Mouse (Mus musculus): ENCODE measurements around the gene Fxyd2. TPM values are rescaled to one million over a fixed set of nuclear protein-coding genes. Genes with fewer than 3 reads are reported as not detected.

Fxyd2 gene
- polyA plus RNA-seq, 1 experiment: not detected

GRCm38 (mm10) chr9:45370616-45371336, 28.7 kb upstream of the Fxyd2 start:
- Histone ChIP-seq H3K4me1 (ENCODE audit: control insufficient read depth, insufficient read depth, low read length) (peaks cover 21% of the 10 kb centered on the region), H3K4me3 (ENCODE audit: insufficient read depth, low read depth, low read length) (peak overlapping the region; percentile 56), H3K27ac (ENCODE audit: insufficient read depth, low read depth, low read length) (no peak overlapping the region)
- 13% methylated on average over 25 of the region's 25 CpGs for WGBS
- TF ChIP-seq CTCF (IDR thresholded peaks at IDR 0.05; ENCODE audit: insufficient read depth, low read depth, low read length): no peak
- no peak for TF ChIP-seq POLR2A (IDR thresholded peaks at IDR 0.05; ENCODE audit: insufficient read depth, low read depth, low read length)

DNA sequence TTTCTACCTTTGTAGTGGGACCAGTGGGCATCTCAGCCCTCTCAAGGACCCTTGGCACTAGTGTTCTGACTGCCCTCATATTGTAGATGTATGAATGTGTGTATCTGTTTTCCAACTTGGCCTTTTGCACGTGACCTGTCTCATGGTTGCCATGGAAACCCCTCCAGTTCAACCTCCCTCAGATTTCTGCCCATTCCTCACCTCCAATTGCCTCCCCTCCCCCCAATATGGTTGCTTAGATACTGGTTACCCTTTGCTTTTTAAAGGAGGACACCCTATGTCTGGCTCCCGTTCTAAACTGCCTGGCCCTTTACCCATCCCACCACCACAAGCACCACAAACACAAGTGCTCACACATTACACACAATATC, 28.1 kb upstream of the Fxyd2 start:
- 38% methylated on average over 2 of the region's 2 CpGs for WGBS
- Histone ChIP-seq H3K4me3 (ENCODE audit: insufficient read depth, low read depth, low read length) (peak overlapping the region; percentile 56), H3K4me1 (ENCODE audit: control insufficient read depth, insufficient read depth, low read length) (peaks cover 21% of the 10 kb centered on the region), H3K27ac (ENCODE audit: insufficient read depth, low read depth, low read length) (no peak overlapping the region)
- TF ChIP-seq CTCF (IDR thresholded peaks at IDR 0.05; ENCODE audit: insufficient read depth, low read depth, low read length) (no peak), POLR2A (IDR thresholded peaks at IDR 0.05; ENCODE audit: insufficient read depth, low read depth, low read length) (no peak)

- H3K4me3 ChIP-seq (ENCODE audit: insufficient read depth, low read depth, low read length): no peak overlapping the region
- peaks cover 21% of the 10 kb centered on the region for H3K4me1 ChIP-seq (ENCODE audit: control insufficient read depth, insufficient read depth, low read length)
- TF ChIP-seq POLR2A (IDR thresholded peaks at IDR 0.05; ENCODE audit: insufficient read depth, low read depth, low read length): no peak
- no peak for TF ChIP-seq CTCF (IDR thresholded peaks at IDR 0.05; ENCODE audit: insufficient read depth, low read depth, low read length)
- H3K27ac ChIP-seq (ENCODE audit: insufficient read depth, low read depth, low read length): no peak overlapping the region
- 83% methylated on average over 3 of the region's 3 CpGs for WGBS
These were observed 25.6 kb upstream of the Fxyd2 start for GRCm38 (mm10) chr9:45373896-45374295.

GRCm38 (mm10) chr9:45374988-45375502, 24.4 kb upstream of the Fxyd2 start:
- no peak for TF ChIP-seq POLR2A (IDR thresholded peaks at IDR 0.05; ENCODE audit: insufficient read depth, low read depth, low read length)
- H3K4me1 ChIP-seq (ENCODE audit: control insufficient read depth, insufficient read depth, low read length): peaks cover 19% of the 10 kb centered on the region
- H3K27ac ChIP-seq (ENCODE audit: insufficient read depth, low read depth, low read length): no peak overlapping the region
- no peak overlapping the region for H3K4me3 ChIP-seq (ENCODE audit: insufficient read depth, low read depth, low read length)
- 95% methylated on average over 6 of the region's 6 CpGs for WGBS

DNA sequence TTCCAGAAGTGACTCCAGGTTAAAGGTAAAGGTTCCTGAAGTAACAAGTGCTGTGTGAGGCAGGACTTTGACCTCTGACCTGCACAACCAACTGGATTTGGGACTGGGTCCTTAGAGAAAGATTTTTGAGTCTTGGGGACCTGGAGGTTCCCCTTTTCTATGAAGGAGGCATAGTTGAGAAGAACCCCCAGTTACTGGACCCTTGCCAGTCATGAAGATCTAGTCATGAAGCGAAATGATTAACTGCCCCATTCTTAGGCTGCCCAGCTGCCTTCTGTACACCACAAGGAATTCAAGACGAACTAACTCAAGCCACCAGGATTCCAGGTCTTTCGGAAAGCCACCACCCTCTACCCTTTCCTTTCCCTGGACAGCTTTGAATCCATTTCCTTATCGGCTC, 23.0 kb upstream of the Fxyd2 start:
- peaks cover 20% of the 10 kb centered on the region for H3K4me1 ChIP-seq (ENCODE audit: control insufficient read depth, insufficient read depth, low read length)
- H3K27ac ChIP-seq (ENCODE audit: insufficient read depth, low read depth, low read length): no peak overlapping the region
- TF ChIP-seq POLR2A (IDR thresholded peaks at IDR 0.05; ENCODE audit: insufficient read depth, low read depth, low read length) (no peak), CTCF (IDR thresholded peaks at IDR 0.05; ENCODE audit: insufficient read depth, low read depth, low read length) (no peak)
- 64% methylated on average over 4 of the region's 4 CpGs for WGBS
- no peak overlapping the region for H3K4me3 ChIP-seq (ENCODE audit: insufficient read depth, low read depth, low read length)

DNA sequence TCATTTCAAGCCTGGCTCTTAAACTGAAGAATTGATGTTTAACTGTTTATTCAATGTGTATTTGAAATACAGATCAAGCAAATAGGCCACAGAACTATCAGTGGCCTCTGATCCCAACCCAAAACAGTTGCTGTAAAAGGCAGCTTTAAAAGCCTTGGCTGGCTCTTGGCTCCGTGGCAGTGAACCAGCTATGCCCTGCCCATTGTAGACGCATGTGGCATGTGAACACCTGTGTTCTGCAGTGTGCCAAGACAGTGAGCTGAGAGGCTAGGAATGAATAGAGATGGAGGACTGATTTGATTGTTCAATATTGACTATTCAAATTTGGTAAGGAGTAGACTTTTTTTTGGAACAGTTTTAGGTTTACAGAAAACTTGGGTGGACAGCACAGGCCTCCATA, 22.6 kb upstream of the Fxyd2 start:
- peaks cover 23% of the 10 kb centered on the region for H3K4me1 ChIP-seq (ENCODE audit: control insufficient read depth, insufficient read depth, low read length)
- TF ChIP-seq CTCF (IDR thresholded peaks at IDR 0.05; ENCODE audit: insufficient read depth, low read depth, low read length): no peak
- TF ChIP-seq POLR2A (IDR thresholded peaks at IDR 0.05; ENCODE audit: insufficient read depth, low read depth, low read length): no peak
- H3K4me3 ChIP-seq (ENCODE audit: insufficient read depth, low read depth, low read length): no peak overlapping the region
- whole genome bisulfite sequencing: 63% methylated on average over 2 of the region's 2 CpGs
- H3K27ac ChIP-seq (ENCODE audit: insufficient read depth, low read depth, low read length): no peak overlapping the region

DNA sequence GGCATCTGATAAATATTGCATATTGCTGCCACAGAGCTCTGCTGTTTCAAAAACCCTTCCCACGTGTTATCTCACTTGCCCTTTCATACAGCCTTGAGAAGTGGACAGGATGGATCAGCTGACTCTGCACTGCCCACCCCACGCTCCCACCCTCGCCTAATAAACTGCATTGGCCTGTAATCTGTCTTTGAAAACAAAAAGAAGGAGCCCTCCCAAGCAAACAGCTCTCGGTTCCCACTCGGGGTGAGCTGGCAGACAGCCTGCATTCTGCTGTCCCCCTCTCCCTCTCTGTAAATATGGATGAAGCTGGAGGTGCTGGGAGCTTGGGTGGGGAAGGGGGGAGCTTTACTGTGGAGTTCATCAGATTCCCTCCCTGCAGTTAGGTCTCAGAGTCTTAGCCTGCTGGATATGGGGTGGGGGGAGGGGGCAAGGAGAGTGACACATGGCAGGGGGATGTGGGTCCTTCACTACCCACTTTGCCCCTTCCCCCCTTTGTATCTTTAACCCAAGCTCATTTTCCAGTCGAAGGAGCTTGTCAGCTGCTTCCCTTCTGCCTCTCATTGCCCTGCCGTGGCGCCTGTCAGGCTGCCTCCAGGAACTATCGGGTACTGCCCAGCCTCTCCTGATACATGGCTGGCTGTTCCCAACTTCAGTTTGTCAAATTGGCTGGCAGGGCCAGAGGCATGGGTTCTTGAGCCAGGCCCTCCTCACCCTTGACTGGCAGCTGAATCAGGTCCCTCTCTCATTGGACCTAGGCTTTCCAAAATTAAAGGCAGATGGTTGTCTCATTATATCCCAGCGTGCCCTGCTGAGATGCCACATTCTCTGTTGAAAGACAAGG, 18.8 kb upstream of the Fxyd2 start:
- Histone ChIP-seq H3K27ac (ENCODE audit: insufficient read depth, low read depth, low read length) (no peak overlapping the region), H3K4me1 (ENCODE audit: control insufficient read depth, insufficient read depth, low read length) (peaks cover 21% of the 10 kb centered on the region), H3K4me3 (ENCODE audit: insufficient read depth, low read depth, low read length) (no peak overlapping the region)
- 37% methylated on average over 10 of the region's 10 CpGs for WGBS
- TF ChIP-seq CTCF (IDR thresholded peaks at IDR 0.05; ENCODE audit: insufficient read depth, low read depth, low read length) (no peak), POLR2A (IDR thresholded peaks at IDR 0.05; ENCODE audit: insufficient read depth, low read depth, low read length) (no peak)

DNA sequence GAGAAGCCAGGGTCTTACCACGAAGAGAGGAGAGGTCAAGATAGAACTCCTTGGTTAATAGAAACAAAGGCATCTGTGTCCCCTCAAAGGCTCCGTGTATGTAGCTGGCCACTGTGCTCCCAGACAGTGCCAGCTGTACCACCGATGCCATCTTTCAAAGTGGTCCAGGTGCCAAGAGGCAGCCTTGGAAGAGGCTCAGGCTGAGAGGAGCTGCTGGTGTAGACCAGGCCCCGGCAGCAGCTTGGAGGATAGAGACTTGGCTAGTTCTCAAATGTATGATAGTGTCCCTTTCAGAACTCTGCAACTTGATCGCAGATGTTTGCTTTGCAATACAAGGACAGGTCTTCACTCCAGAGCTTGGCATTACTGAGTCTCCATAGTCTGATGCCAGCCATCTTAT, 17.1 kb upstream of the Fxyd2 start:
- H3K27ac ChIP-seq (ENCODE audit: insufficient read depth, low read depth, low read length): no peak overlapping the region; the same call in 1 of the 2 replicates
- WGBS: 58% methylated on average over 5 of the region's 5 CpGs
- no peak overlapping the region for H3K4me3 ChIP-seq (ENCODE audit: insufficient read depth, low read depth, low read length)
- H3K4me1 ChIP-seq (ENCODE audit: control insufficient read depth, insufficient read depth, low read length): peaks cover 21% of the 10 kb centered on the region
- no peak for TF ChIP-seq POLR2A (IDR thresholded peaks at IDR 0.05; ENCODE audit: insufficient read depth, low read depth, low read length)
- TF ChIP-seq CTCF (IDR thresholded peaks at IDR 0.05; ENCODE audit: insufficient read depth, low read depth, low read length): no peak

- 77% methylated on average over 5 of the region's 5 CpGs for WGBS
- no peak overlapping the region for H3K27ac ChIP-seq (ENCODE audit: insufficient read depth, low read depth, low read length)
- H3K4me3 ChIP-seq (ENCODE audit: insufficient read depth, low read depth, low read length): no peak overlapping the region
- peaks cover 21% of the 10 kb centered on the region for H3K4me1 ChIP-seq (ENCODE audit: control insufficient read depth, insufficient read depth, low read length)
- TF ChIP-seq POLR2A (IDR thresholded peaks at IDR 0.05; ENCODE audit: insufficient read depth, low read depth, low read length) (no peak), CTCF (IDR thresholded peaks at IDR 0.05; ENCODE audit: insufficient read depth, low read depth, low read length) (no peak)
These were observed 16.6 kb upstream of the Fxyd2 start for GRCm38 (mm10) chr9:45382834-45383233.
